Mouse (Mus musculus): ENCODE measurements at regions not wholly inside any gene's neighbourhood (a gene's known extent, or its start where the extent isn't known, plus 50 kb on each side); places are given as distances from the start of the nearest gene placed in this dataset.
"Not testable (repeated sequence)": the region's sequence is repeated elsewhere in the genome, so short reads cannot be mapped to it uniquely, and the experiment has no call there.

DNA sequence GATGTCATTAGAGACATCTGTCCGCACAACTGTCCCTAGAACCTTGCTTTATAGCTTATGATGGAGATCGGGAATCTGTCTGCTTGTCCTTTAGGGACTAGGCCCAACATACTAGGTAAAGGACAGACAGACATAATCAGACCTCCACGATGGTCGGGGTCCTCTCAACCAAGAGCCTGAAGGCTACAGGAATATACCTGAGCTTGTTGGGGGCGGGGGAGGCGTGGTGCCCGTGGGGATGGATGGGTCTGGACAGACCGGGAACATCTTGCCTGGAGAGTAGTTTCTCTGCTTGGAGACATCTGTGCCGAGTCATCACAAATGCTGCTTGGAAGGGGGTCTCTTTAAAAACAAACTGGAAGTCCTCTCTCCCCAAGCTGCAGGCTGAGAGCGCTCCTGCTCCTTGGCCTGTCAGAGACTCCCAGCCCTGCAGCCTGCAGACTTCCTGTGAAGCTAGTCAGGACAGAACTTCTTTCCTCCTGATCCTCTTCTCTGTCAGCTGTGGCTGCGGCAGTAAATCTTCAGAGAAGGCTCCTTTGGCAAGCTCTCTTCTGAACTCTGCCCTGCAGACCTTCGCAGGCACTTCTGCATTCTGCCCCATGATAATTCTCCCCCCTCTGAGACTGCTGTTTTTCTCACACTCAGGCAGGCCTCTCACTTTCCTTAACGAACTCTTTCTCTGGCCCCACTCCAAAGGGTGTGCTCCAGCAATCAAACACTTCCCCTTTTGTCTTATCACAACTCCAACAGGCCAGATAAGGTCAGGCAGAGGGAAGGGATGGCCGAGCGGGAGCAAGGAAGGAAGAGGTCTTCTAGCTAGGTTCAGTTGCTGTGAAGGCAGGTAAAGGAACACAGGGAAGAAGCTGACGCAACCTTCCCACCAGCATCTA lies 143.1 kb upstream of the Cdk6 start:
- WGBS, result 63% methylated on average over 16 of the region's 16 CpGs
- H3K9me3 ChIP-seq (ENCODE audit: control insufficient read depth, low read length), result no peaks in the 10 kb centered on the region
- H3K36me3 ChIP-seq (ENCODE audit: control insufficient read depth, insufficient read depth, low read length), result no peaks in the 10 kb centered on the region
- H3K4me2 ChIP-seq (ENCODE audit: low read depth, low read length), result no peak overlapping the region
- no peaks in the 10 kb centered on the region for H3K4me1 ChIP-seq (ENCODE audit: control insufficient read depth, insufficient read depth, low read length)
- H3K27me3 ChIP-seq (ENCODE audit: control insufficient read depth, insufficient read depth, low read length), result no peaks in the 10 kb centered on the region
- H3K27ac ChIP-seq (ENCODE audit: low read depth, low read length), result no peak overlapping the region
- H3K9ac ChIP-seq (replicated peaks; ENCODE audit: low read depth, low read length), result no peak overlapping the region
- H3K4me3 ChIP-seq (ENCODE audit: low read depth, low read length), result no peak overlapping the region
- ATAC-seq (ENCODE audit: low read depth), result no peak

DNA sequence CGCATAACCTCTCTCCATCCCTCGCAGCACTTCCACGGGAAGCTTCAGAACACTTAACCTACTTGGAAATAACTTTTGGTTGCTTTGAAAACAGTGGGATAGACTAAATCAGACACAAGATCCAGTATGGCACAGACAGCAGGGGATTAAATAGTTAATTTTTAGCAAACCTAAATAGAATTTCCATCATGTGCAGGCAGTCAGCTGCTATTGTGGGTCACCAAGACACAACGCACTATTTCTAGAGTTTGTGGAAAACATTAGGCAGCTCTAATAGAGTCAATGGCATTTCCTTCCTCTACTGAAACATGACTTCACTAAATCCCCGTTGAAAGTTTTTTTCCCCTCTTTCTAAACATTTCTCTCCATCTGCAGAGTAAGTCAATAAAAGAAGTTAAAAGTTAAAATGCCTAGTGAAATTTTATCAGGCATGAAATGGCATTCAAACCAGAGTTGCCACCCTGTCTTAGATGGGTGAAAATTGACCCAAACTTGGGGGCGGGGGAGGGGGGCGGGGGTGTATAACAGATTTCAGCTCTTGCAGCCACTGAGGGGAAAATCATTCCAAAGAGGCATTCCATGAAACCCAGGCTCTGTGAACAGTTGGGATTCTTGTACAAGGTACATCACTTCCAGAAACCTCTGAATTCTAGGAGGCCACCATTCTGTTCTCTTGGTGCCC lies 142.3 kb upstream of the Cdk6 start:
- H3K27me3 ChIP-seq (ENCODE audit: control insufficient read depth, insufficient read depth, low read length); H3K9me3 ChIP-seq (ENCODE audit: control insufficient read depth, low read length); H3K4me2 ChIP-seq (ENCODE audit: low read depth, low read length); ATAC-seq (ENCODE audit: low read depth); H3K36me3 ChIP-seq (ENCODE audit: control insufficient read depth, insufficient read depth, low read length); H3K4me1 ChIP-seq (ENCODE audit: control insufficient read depth, insufficient read depth, low read length); H3K9ac ChIP-seq (replicated peaks; ENCODE audit: low read depth, low read length); H3K4me3 ChIP-seq (ENCODE audit: low read depth, low read length); H3K27ac ChIP-seq (ENCODE audit: low read depth, low read length): not testable (repeated sequence)
- 73% methylated on average over 7 of the region's 7 CpGs for WGBS

DNA sequence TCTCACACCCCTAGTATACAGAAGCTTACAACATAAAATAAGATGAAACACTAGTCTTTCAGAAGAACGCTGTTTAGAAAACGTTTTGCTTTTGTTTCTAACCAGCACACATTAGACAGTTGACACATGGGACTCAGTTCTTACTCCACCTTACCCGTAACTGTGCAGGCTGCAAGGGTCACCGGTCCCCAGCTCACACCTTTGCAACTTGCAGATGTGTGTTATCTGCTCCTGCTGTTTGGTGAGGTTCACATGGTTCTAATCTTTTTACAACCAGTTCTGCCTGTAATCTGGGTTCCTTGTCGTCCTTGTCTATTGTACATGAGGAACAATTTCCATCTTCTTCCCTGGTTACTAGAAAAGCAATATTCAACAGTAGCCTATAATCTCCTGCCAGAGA lies 135.1 kb upstream of the Cdk6 start:
- 78% methylated on average over 5 of the region's 5 CpGs for WGBS
- not testable (repeated sequence) for H3K27ac ChIP-seq (ENCODE audit: low read depth, low read length); ATAC-seq (ENCODE audit: low read depth); H3K27me3 ChIP-seq (ENCODE audit: control insufficient read depth, insufficient read depth, low read length); H3K9ac ChIP-seq (replicated peaks; ENCODE audit: low read depth, low read length); H3K36me3 ChIP-seq (ENCODE audit: control insufficient read depth, insufficient read depth, low read length); H3K4me3 ChIP-seq (ENCODE audit: low read depth, low read length); H3K4me2 ChIP-seq (ENCODE audit: low read depth, low read length); H3K9me3 ChIP-seq (ENCODE audit: control insufficient read depth, low read length); H3K4me1 ChIP-seq (ENCODE audit: control insufficient read depth, insufficient read depth, low read length)

DNA sequence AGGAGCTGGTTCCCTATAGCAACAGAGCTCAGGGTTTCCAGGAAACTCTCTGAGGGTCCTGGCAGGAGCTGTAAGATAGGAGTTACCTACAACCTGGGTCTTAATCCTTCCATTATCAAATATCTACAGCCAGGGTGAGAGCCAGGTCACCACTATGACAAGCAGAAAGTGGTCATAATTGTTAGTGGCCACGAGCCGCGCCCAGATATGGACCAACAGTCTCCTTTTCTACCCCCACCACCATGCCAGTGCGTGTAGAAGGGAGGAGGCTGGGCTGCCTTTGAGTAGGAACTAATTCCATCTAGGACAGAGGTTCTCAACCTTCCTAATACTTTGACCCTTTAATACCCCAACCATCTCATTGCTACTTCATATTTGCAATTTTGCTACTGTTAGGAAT lies 133.0 kb upstream of the Cdk6 start:
- not testable (repeated sequence) for H3K9ac ChIP-seq (replicated peaks; ENCODE audit: low read depth, low read length); H3K4me2 ChIP-seq (ENCODE audit: low read depth, low read length); H3K4me1 ChIP-seq (ENCODE audit: control insufficient read depth, insufficient read depth, low read length); ATAC-seq (ENCODE audit: low read depth); H3K9me3 ChIP-seq (ENCODE audit: control insufficient read depth, low read length); H3K27me3 ChIP-seq (ENCODE audit: control insufficient read depth, insufficient read depth, low read length); H3K27ac ChIP-seq (ENCODE audit: low read depth, low read length); H3K36me3 ChIP-seq (ENCODE audit: control insufficient read depth, insufficient read depth, low read length); H3K4me3 ChIP-seq (ENCODE audit: low read depth, low read length)
- 85% methylated on average over 4 of the region's 4 CpGs for WGBS

DNA sequence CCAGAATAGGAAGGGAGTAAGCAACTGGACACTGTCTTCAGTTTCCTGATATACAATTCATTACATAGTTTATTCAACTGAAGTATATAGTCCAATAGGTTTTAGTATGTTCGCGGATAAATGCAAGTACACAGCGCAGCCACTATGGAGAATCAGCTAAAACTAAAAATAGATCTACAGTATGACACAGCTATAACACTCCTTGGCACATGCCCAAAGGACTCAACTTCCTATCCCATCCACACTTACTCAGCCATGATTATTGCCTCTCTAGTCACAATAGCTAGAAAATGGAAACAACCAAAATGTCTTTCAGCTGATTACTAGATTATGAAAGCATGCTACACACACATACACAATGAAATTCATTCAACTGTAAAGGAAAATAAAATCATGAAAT lies 130.0 kb upstream of the Cdk6 start:
- H3K9me3 ChIP-seq (ENCODE audit: control insufficient read depth, low read length), result no peaks in the 10 kb centered on the region
- WGBS, result 93% methylated on average over 3 of the region's 3 CpGs
- H3K27ac ChIP-seq (ENCODE audit: low read depth, low read length), result no peak overlapping the region
- H3K4me3 ChIP-seq (ENCODE audit: low read depth, low read length), result no peak overlapping the region
- H3K9ac ChIP-seq (replicated peaks; ENCODE audit: low read depth, low read length), result no peak overlapping the region
- no peaks in the 10 kb centered on the region for H3K27me3 ChIP-seq (ENCODE audit: control insufficient read depth, insufficient read depth, low read length)
- no peaks in the 10 kb centered on the region for H3K36me3 ChIP-seq (ENCODE audit: control insufficient read depth, insufficient read depth, low read length)
- no peaks in the 10 kb centered on the region for H3K4me1 ChIP-seq (ENCODE audit: control insufficient read depth, insufficient read depth, low read length)
- no peak overlapping the region for H3K4me2 ChIP-seq (ENCODE audit: low read depth, low read length)
- no peak for ATAC-seq (ENCODE audit: low read depth)

DNA sequence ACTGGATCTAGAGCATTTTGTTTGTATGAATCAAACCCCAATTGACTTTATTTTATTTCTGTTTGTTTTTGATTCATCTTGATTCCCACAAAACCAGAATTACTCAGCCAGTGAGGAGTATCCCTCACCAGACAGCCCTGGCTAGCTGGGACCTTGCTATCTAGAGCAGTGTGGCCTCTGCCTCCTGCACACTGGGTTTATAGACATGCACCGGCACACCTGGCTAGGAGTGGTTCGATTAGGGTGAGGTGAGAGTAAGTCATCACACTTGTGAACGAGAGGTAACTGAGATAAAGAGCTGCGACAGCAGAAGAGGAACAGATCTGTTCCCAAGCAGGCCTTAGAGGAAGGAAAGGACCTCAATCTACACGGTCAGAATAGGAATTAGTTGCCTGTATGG lies 125.2 kb upstream of the Cdk6 start:
- no peak overlapping the region for H3K4me2 ChIP-seq (ENCODE audit: low read depth, low read length)

DNA sequence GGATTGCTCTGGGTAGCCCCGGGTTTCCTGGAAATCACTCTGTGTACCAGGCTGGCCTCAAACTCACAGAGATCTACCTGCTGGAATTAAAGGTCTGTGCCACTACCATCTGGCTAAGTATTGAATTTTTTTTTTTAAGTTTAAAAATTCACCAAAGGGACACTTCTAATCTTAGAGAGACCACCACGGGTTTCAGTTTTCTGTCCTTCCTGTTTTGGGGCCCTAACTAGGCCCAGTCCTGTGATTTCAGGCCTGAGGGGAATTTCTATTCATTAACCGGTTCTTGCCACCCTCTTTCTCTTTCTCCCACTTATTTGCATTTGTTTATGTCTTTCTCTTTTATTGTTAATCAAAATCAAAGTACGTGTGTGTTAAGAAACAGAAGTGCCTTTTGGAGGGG lies 122.1 kb upstream of the Cdk6 start:
- no peak for ATAC-seq (ENCODE audit: low read depth)
- no peak overlapping the region for H3K9ac ChIP-seq (replicated peaks; ENCODE audit: low read depth, low read length)
- WGBS, result 46% methylated on average over 4 of the region's 4 CpGs

More for the DNA sequence above, 125.2 kb upstream of the Cdk6 start:
- Histone ChIP-seq H3K9me3 (ENCODE audit: control insufficient read depth, low read length) (no peaks in the 10 kb centered on the region), H3K4me3 (ENCODE audit: low read depth, low read length) (no peak overlapping the region), H3K27me3 (ENCODE audit: control insufficient read depth, insufficient read depth, low read length) (no peaks in the 10 kb centered on the region), H3K27ac (ENCODE audit: low read depth, low read length) (no peak overlapping the region), H3K9ac (replicated peaks; ENCODE audit: low read depth, low read length) (no peak overlapping the region), H3K36me3 (ENCODE audit: control insufficient read depth, insufficient read depth, low read length) (no peaks in the 10 kb centered on the region), H3K4me1 (ENCODE audit: control insufficient read depth, insufficient read depth, low read length) (no peaks in the 10 kb centered on the region)
- WGBS, result 88% methylated on average over 5 of the region's 5 CpGs
- no peak for ATAC-seq (ENCODE audit: low read depth)

DNA sequence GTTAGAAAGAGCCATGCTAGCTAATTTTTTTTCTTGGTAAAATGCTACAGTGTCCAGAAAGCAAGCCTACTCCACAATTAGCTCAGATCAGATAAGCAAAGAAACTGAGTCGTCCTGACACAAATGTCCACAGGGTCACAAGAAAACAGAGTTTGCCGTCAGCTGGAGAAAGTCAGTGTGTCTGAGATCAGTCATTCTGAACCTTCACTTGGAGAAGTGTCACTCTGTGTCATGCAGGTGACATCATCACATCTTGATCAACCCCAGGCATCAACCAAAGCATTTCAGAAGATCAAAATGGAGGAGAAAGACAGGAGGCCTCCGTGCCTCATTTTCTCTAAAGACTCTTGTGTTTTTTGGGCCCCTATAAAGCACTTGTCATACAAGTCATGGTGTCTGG lies 121.5 kb upstream of the Cdk6 start:
- no peaks in the 10 kb centered on the region for H3K9me3 ChIP-seq (ENCODE audit: control insufficient read depth, low read length)
- H3K27me3 ChIP-seq (ENCODE audit: control insufficient read depth, insufficient read depth, low read length), result no peaks in the 10 kb centered on the region
- no peak overlapping the region for H3K4me3 ChIP-seq (ENCODE audit: low read depth, low read length)
- no peak overlapping the region for H3K9ac ChIP-seq (replicated peaks; ENCODE audit: low read depth, low read length)
- no peaks in the 10 kb centered on the region for H3K4me1 ChIP-seq (ENCODE audit: control insufficient read depth, insufficient read depth, low read length)
- 85% methylated on average over 3 of the region's 3 CpGs for WGBS
- no peak overlapping the region for H3K4me2 ChIP-seq (ENCODE audit: low read depth, low read length)
- ATAC-seq (ENCODE audit: low read depth), result no peak
- no peaks in the 10 kb centered on the region for H3K36me3 ChIP-seq (ENCODE audit: control insufficient read depth, insufficient read depth, low read length)
- no peak overlapping the region for H3K27ac ChIP-seq (ENCODE audit: low read depth, low read length)

More for the DNA sequence above, 122.1 kb upstream of the Cdk6 start:
- Histone ChIP-seq H3K27me3 (ENCODE audit: control insufficient read depth, insufficient read depth, low read length) (no peaks in the 10 kb centered on the region), H3K27ac (ENCODE audit: low read depth, low read length) (no peak overlapping the region), H3K4me3 (ENCODE audit: low read depth, low read length) (no peak overlapping the region), H3K4me1 (ENCODE audit: control insufficient read depth, insufficient read depth, low read length) (no peaks in the 10 kb centered on the region), H3K4me2 (ENCODE audit: low read depth, low read length) (no peak overlapping the region), H3K36me3 (ENCODE audit: control insufficient read depth, insufficient read depth, low read length) (no peaks in the 10 kb centered on the region), H3K9me3 (ENCODE audit: control insufficient read depth, low read length) (no peaks in the 10 kb centered on the region)

DNA sequence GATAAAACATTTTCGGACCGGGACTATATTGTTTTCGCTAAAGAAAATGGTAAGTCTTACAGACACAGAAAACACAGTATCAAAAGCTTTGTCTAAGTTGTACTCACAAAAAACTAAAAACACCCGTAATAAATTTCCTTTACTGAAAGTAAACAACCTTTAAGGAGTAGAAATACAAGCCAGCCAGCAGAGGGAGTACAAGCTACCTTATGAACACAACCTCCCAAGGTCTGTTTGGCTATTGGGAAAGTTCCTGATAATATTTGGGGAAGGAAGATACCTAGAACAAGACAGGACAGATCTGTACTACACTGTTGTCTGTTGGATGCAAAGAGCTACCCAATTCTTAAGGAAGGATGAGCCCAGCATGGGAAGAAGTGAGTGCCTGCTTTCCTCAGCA lies 117.5 kb upstream of the Cdk6 start:
- not testable (repeated sequence) for H3K27ac ChIP-seq (ENCODE audit: low read depth, low read length); H3K4me3 ChIP-seq (ENCODE audit: low read depth, low read length); H3K4me2 ChIP-seq (ENCODE audit: low read depth, low read length); H3K9ac ChIP-seq (replicated peaks; ENCODE audit: low read depth, low read length); H3K9me3 ChIP-seq (ENCODE audit: control insufficient read depth, low read length); H3K4me1 ChIP-seq (ENCODE audit: control insufficient read depth, insufficient read depth, low read length); ATAC-seq (ENCODE audit: low read depth); H3K36me3 ChIP-seq (ENCODE audit: control insufficient read depth, insufficient read depth, low read length); H3K27me3 ChIP-seq (ENCODE audit: control insufficient read depth, insufficient read depth, low read length)
- 81% methylated on average over 4 of the region's 4 CpGs for WGBS

Measured in neural tube, embryonic 14.5 days (tissue).